Mouse (Mus musculus): ENCODE measurements at regions not wholly inside any gene's neighbourhood (a gene's known extent, or its start where the extent isn't known, plus 50 kb on each side); places are given as distances from the start of the nearest gene placed in this dataset.

DNA sequence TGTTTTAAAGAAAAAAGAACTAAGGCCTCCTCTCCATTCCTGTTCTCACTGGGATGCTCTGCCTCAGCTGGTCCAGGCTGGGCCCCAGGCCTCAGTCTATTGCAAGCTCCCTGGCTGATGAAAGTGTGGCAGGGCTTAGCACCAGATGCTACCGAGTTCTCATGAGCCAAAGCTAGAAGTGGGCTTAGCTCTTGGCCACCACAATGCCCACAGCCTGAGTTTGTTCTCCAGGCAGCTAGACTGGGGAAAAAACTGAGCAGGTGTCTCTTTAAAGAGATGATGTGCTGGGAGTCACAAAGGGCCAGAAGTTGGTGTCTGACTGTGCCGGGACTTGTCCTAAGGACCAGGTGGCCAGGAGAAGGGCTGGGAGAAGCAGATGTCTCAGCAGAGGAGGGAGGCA, 101.9 kb upstream of the Lhx1 start:
- no peak for TF ChIP-seq USF1 (IDR thresholded peaks at IDR 0.05; ENCODE audit: low read depth)
- TF ChIP-seq CTCF (IDR thresholded peaks at IDR 0.05; ENCODE audit: control insufficient read depth, insufficient read depth, insufficient read length), result no peak
- no peak for TF ChIP-seq MAX (IDR thresholded peaks at IDR 0.05)
- TF ChIP-seq CEBPB (IDR thresholded peaks at IDR 0.05; ENCODE audit: low read depth), result no peak
- no peak for TF ChIP-seq MYOG (IDR thresholded peaks at IDR 0.05; ENCODE audit: control insufficient read depth, extremely low read depth, insufficient read length)

Measured in C2C12 (cell line).